9 mouse cellular contexts compared by ENCODE assay signal in the genomic region with DNA sequence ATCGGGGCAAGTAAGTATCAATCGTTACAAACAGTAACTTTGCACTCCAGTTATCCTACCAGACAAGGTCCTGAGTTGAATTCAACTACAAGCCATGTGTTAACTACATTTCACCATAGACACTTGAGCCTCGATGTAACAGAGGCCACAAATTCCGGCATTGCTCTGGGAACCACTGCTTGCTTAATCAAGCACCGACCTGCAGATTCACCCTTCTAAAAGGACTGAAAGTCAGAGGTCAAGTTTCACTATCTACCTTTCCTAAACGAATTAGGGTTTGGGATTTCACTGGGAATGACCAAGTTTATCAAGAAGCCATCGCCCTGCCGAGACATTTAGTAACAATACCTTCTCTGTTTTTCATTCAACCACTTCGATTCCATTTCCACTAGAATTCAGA. TPM values are rescaled to one million over a fixed set of nuclear protein-coding genes. Genes with fewer than 3 reads are reported as not detected.
A peak's percentile ranks its signal among the peaks of the same experiment; 100 is the strongest.
DNase-seq lines count a peak whose midpoint lies in the region; TF ChIP-seq lines count a peak whose summit lies in the region.
"Had no signal": no experiment of that assay in that cellular context is flagged by ENCODE, and none has a peak within 500 bp of the region (broad histone marks: within the 10 kb centered on the region; RNA-seq: fewer than 3 reads in every experiment).

No protein-coding gene starts in this region.

- peaks cover 33% of the 10 kb centered on the region for H3K4me1 ChIP-seq in kidney, adult 2 months (ENCODE audit: control insufficient read depth, insufficient read depth, low read length)
- H3K4me1 ChIP-seq in cortical plate, adult 2 months (ENCODE audit: control insufficient read depth, insufficient read depth, low read length) = peaks cover 6% of the 10 kb centered on the region

- TF ChIP-seq CTCF in kidney, adult 2 months (conservative IDR thresholded peaks at IDR 0.05; ENCODE audit: insufficient read depth, insufficient read length, low read depth, low read length) = no peak
- no peak for TF ChIP-seq CTCF in cortical plate, adult 2 months (IDR thresholded peaks at IDR 0.05; ENCODE audit: extremely low read depth, insufficient read depth, low read length)

- no peak for TF ChIP-seq POLR2A in kidney, adult 2 months (IDR thresholded peaks at IDR 0.05; ENCODE audit: low read depth, low read length)
- no peak for TF ChIP-seq POLR2A in cortical plate, adult 2 months (IDR thresholded peaks at IDR 0.05; ENCODE audit: extremely low read depth, insufficient read depth, low read length)
- TF ChIP-seq POLR2A in myocyte (IDR thresholded peaks at IDR 0.05; ENCODE audit: insufficient read length, low read depth) = no peak

- peak overlapping the region; percentile 96 for H3K4me2 ChIP-seq in myocyte (ENCODE audit: low read depth)

- H3K36me3 ChIP-seq in kidney, adult 2 months (ENCODE audit: control insufficient read depth, insufficient read depth, low read length) = no peaks in the 10 kb centered on the region
- H3K36me3 ChIP-seq in myocyte (ENCODE audit: control insufficient read depth, insufficient read depth) = no peaks in the 10 kb centered on the region

- no peak overlapping the region; the same call in 1 of the 2 replicates for H3K27ac ChIP-seq in kidney, adult 2 months (ENCODE audit: insufficient read depth, low read depth, low read length)
- no peak overlapping the region for H3K27ac ChIP-seq in cortical plate, adult 2 months (ENCODE audit: insufficient read depth, low read length)

- no peak overlapping the region for H3ac ChIP-seq in myocyte (ENCODE audit: control insufficient read depth, insufficient read length)

- H3K27me3 ChIP-seq in kidney, adult 2 months (replicated peaks; ENCODE audit: control insufficient read depth, insufficient read depth, low read length) = no peaks in the 10 kb centered on the region
- no peaks in the 10 kb centered on the region for H3K27me3 ChIP-seq in myocyte (ENCODE audit: control insufficient read depth, insufficient read depth, insufficient read length)
- H3K27me3 ChIP-seq: Patski had no signal

- peak overlapping the region; percentile 70 for H3K4me3 ChIP-seq in kidney, adult 2 months (ENCODE audit: insufficient read depth, low read depth, low read length)
- H3K4me3 ChIP-seq in cortical plate, adult 2 months (ENCODE audit: insufficient read depth, low read length) = peak overlapping the region; percentile 80
- H3K4me3 ChIP-seq in myocyte = peak overlapping the region; percentile 48

- peaks cover 60% of the 10 kb centered on the region for H3K79me2 ChIP-seq in myocyte (ENCODE audit: control insufficient read depth, insufficient read depth)

- WGBS in kidney, adult 2 months = 36% methylated on average over 9 of the region's 9 CpGs

- no peak for DNase-seq in kidney, adult 2 months
- no peak for DNase-seq in kidney, postnatal 36 days
- peak; percentile 25 for DNase-seq in induced T-regulatory cell, adult 2 months (ENCODE audit: low read depth)
- DNase-seq in cerebellum, adult 9-11 months = no peak
- DNase-seq in spleen, adult 18-20 months = no peak
- DNase-seq in spleen, postnatal 14 days (ENCODE audit: low spot score in 2 of 2) = no peak

TF ChIP-seq in myocyte, 11 proteins besides CTCF, POLR2A, EP300 and RAD21:
- TF ChIP-seq E2F4 (IDR thresholded peaks at IDR 0.05; ENCODE audit: insufficient read depth) = no peak

RNA-seq across cellular contexts. Expression of gene Slmap, which starts 2.0 kb away (rescaled TPM):
- polyA plus RNA-seq in kidney, adult 2 months (2012; rRNA removed) = 19.3 and 20.0 TPM in 2 replicates
- polyA plus RNA-seq in cortical plate, adult 2 months (2012; rRNA removed) = 57.3 and 59.7 TPM in 2 replicates
- 15.5 TPM for polyA plus RNA-seq in myocyte (2012; fragmentation: generic; extraction: Trizol)

RNA-seq across cellular contexts. Expression of gene Dennd6a, which starts 40.9 kb away (rescaled TPM):
- polyA plus RNA-seq in kidney, adult 2 months (2012; rRNA removed) = 11.5 and 12.0 TPM in 2 replicates
- 21.5 and 22.2 TPM in 2 replicates for polyA plus RNA-seq in cortical plate, adult 2 months (2012; rRNA removed)
- 4.5 TPM for polyA plus RNA-seq in myocyte (2012; fragmentation: generic; extraction: Trizol)
